Mouse (Mus musculus) thymus, adult 2 months (tissue): ENCODE measurements around the gene Plcd3.

Experiments
- CTCF ChIP-seq: fragments of 200-500 bp; IDR thresholded peaks from 2 replicates; pipeline ENCODE4 v1.5.1; 2012; ENCODE audit warnings: mild to moderate bottlenecking, control low read depth, low read length, moderate library complexity, borderline replicate concordance; ENCODE audit not compliant: control insufficient read depth, poor library complexity, insufficient read depth; ENCODE audit errors: extremely low read depth
- POLR2A ChIP-seq: fragments of 200-500 bp; IDR thresholded peaks from 2 replicates; pipeline ENCODE4 v1.6.1; 2012; ENCODE audit warnings: mild to moderate bottlenecking, low read length, control low read depth, moderate library complexity; ENCODE audit not compliant: control insufficient read depth, poor library complexity, insufficient read depth; ENCODE audit errors: extremely low read depth

DNA sequence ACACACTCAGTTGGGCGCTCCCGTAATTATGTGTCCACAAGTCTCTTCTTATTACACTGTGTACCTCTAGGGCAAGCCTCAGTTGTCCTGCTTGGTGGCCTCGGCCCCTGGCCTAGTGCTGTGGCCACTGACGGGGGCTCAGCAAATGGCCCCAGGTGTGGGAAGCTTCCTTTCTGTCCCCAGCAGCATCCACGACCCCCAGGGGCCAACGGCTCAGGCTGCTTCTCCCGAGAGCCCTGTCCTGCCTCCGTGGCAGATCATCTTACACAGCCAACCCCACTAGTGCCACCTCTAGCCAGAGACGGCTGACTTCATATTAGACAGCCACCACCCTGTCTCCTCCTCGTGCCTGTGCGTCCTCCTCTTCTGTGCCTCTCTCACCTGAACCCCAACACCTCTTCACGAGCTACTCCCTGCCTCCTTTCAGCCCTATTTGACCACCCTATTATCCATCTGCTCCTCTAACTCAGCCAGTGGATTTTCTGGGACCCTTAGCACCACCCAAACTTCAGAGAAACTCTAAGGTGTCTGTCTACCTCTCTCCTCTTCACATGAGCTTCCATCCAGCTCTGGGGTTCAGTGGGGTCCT lies 2.0 kb downstream of the Plcd3 start:
- TF ChIP-seq POLR2A (no peak), CTCF (no peak)
